Comparison of ENCODE assay signal across 8 mouse cellular contexts in genomic region chrX:12858757-12859156, GRCm38 (mm10).
DNase-seq lines count a peak whose midpoint lies in the region; ATAC-seq and TF ChIP-seq lines count a peak whose summit lies in the region.

No protein-coding gene starts in this region.

- H3K4me2 ChIP-seq in embryonic facial prominence, embryonic 15.5 days (replicated peaks), result peak overlapping the region; percentile 44
- H3K4me2 ChIP-seq in hindbrain, embryonic 14.5 days (replicated peaks), result peak overlapping the region; percentile 50
- H3K4me2 ChIP-seq in midbrain, postnatal 0 days (ENCODE audit: low read depth, low read length, poor library complexity, severe bottlenecking), result no peak overlapping the region

- H3K27ac ChIP-seq in layer of hippocampus, adult 2 months, result peak overlapping the region; percentile 84
- H3K27ac ChIP-seq in embryonic facial prominence, embryonic 15.5 days (replicated peaks), result peak overlapping the region; percentile 77; the same call in 1 of the 2 replicates
- H3K27ac ChIP-seq in hindbrain, embryonic 14.5 days, result peak overlapping the region; percentile 94
- H3K27ac ChIP-seq in midbrain, postnatal 0 days (ENCODE audit: low read depth, low read length), result peak overlapping the region; percentile 79

- no peak overlapping the region for H3K9ac ChIP-seq in embryonic facial prominence, embryonic 15.5 days
- H3K9ac ChIP-seq in hindbrain, embryonic 14.5 days, result no peak overlapping the region
- H3K9ac ChIP-seq in midbrain, postnatal 0 days (replicated peaks; ENCODE audit: low read length, poor library complexity, severe bottlenecking), result no peak overlapping the region

- H3K36me3 ChIP-seq in embryonic facial prominence, embryonic 15.5 days, result no peaks in the 10 kb centered on the region
- no peaks in the 10 kb centered on the region for H3K36me3 ChIP-seq in hindbrain, embryonic 14.5 days (replicated peaks; ENCODE audit: control insufficient read depth, insufficient read depth)
- H3K36me3 ChIP-seq in midbrain, postnatal 0 days (ENCODE audit: insufficient read depth, low read length), result no peaks in the 10 kb centered on the region

- 60% methylated on average over 2 of the region's 2 CpGs for WGBS in embryonic facial prominence, embryonic 15.5 days
- WGBS in hindbrain, embryonic 14.5 days, result 47% methylated on average over 2 of the region's 2 CpGs
- WGBS in midbrain, postnatal 0 days, result 31% methylated on average over 2 of the region's 2 CpGs

- no peak for DNase-seq in layer of hippocampus, adult 2 months (ENCODE audit: low spot score in 2 of 2)
- DNase-seq in layer of hippocampus, adult 8-10 months (ENCODE audit: low spot score in 2 of 2), result no peak
- no peak for DNase-seq in hindbrain, embryonic 14.5 days (ENCODE audit: low spot score)
- no peak for DNase-seq in midbrain, postnatal 0 days (ENCODE audit: low spot score)
- DNase-seq in gastrocnemius, postnatal 25 days, result no peak
- DNase-seq in cerebellum, adult 9-11 months, result no peak
- DNase-seq in heart, postnatal 36 days, result no peak

- no peaks in the 10 kb centered on the region for H3K27me3 ChIP-seq in embryonic facial prominence, embryonic 15.5 days
- no peaks in the 10 kb centered on the region for H3K27me3 ChIP-seq in hindbrain, embryonic 14.5 days (ENCODE audit: control insufficient read depth, insufficient read depth, low read length)
- H3K27me3 ChIP-seq in midbrain, postnatal 0 days (ENCODE audit: insufficient read depth, low read length), result no peaks in the 10 kb centered on the region

- peak overlapping the region; percentile 47; the same call in 1 of the 2 replicates for H3K4me3 ChIP-seq in layer of hippocampus, adult 2 months
- no peak overlapping the region for H3K4me3 ChIP-seq in embryonic facial prominence, embryonic 15.5 days (replicated peaks)
- H3K4me3 ChIP-seq in hindbrain, embryonic 14.5 days (replicated peaks; ENCODE audit: low read length), result no peak overlapping the region
- no peak overlapping the region for H3K4me3 ChIP-seq in midbrain, postnatal 0 days (ENCODE audit: low read depth, low read length)

- intact Hi-C loops in heart, postnatal 36 days (cut with DNase I), result no loop called here

- no peaks in the 10 kb centered on the region for H3K4me1 ChIP-seq in embryonic facial prominence, embryonic 15.5 days
- 0 out of 2 replicates have a peak, but pooled peaks cover 5% of the 10 kb centered on the region for H3K4me1 ChIP-seq in hindbrain, embryonic 14.5 days (replicated peaks; ENCODE audit: control insufficient read depth, insufficient read depth, low read length)
- H3K4me1 ChIP-seq in midbrain, postnatal 0 days (ENCODE audit: insufficient read depth, low read length), result no peaks in the 10 kb centered on the region

- TF ChIP-seq CTCF in layer of hippocampus, adult 2 months (conservative IDR thresholded peaks at IDR 0.05), result no peak
- TF ChIP-seq CTCF in midbrain, postnatal 0 days (IDR thresholded peaks at IDR 0.05), result no peak

- no peak for ATAC-seq in embryonic facial prominence, embryonic 15.5 days (ENCODE audit: insufficient number of reproducible peaks, low FRiP score, low TSS enrichment, low read depth)
- ATAC-seq in hindbrain, embryonic 14.5 days (ENCODE audit: low FRiP score), result no peak
- no peak for ATAC-seq in midbrain, postnatal 0 days (ENCODE audit: low FRiP score)

- H3K9me3 ChIP-seq in embryonic facial prominence, embryonic 15.5 days (replicated peaks), result no peaks in the 10 kb centered on the region
- H3K9me3 ChIP-seq in hindbrain, embryonic 14.5 days (ENCODE audit: control insufficient read depth, low read length), result no peaks in the 10 kb centered on the region
- no peaks in the 10 kb centered on the region for H3K9me3 ChIP-seq in midbrain, postnatal 0 days (ENCODE audit: low read length)
